Mouse (Mus musculus): ENCODE measurements around the gene Rgs9. TPM values are rescaled to one million over a fixed set of nuclear protein-coding genes. Genes with fewer than 3 reads are reported as not detected.

Rgs9 gene
- total RNA-seq, 1 experiment: 1.6 TPM

- H3K9me3 ChIP-seq (ENCODE audit: control insufficient read depth, insufficient read depth, low read depth, low read length): no peaks in the 10 kb centered on the region
- H3K4me3 ChIP-seq (ENCODE audit: insufficient read depth in 1 of 2, low read depth in 1 of 2, low read length in 2 of 2, poor library complexity in 1 of 2, severe bottlenecking in 1 of 2): no peak overlapping the region
- H3K36me3 ChIP-seq (ENCODE audit: control insufficient read depth, insufficient read depth, low read length, poor library complexity, severe bottlenecking): no peaks in the 10 kb centered on the region
- TF ChIP-seq CHD2 (IDR thresholded peaks at IDR 0.05; ENCODE audit: low read depth, low read length): no peak
- no peak for TF ChIP-seq HCFC1 (IDR thresholded peaks at IDR 0.05; ENCODE audit: borderline replicate concordance, insufficient read depth, low read length)
- TF ChIP-seq MAFK (IDR thresholded peaks at IDR 0.05; ENCODE audit: insufficient read depth, low read depth, low read length): no peak
- TF ChIP-seq ZC3H11A (IDR thresholded peaks at IDR 0.05; ENCODE audit: borderline replicate concordance, low read depth, low read length): no peak
- no peak for TF ChIP-seq ZNF384 (IDR thresholded peaks at IDR 0.05; ENCODE audit: low read depth, low read length)
- H3K27ac ChIP-seq (ENCODE audit: insufficient read depth, low read depth, low read length, poor library complexity, severe bottlenecking): no peak overlapping the region
- H3K4me1 ChIP-seq (ENCODE audit: control insufficient read depth in 2 of 2, insufficient read depth in 2 of 2, low read length in 2 of 2, poor library complexity in 1 of 2): no peaks in the 10 kb centered on the region; a peak in 1 of 4 replicates
- H3K9ac ChIP-seq (ENCODE audit: insufficient read depth, low read depth, low read length, poor library complexity, severe bottlenecking): no peak overlapping the region
- peak; percentile 34 for DNase-seq (ENCODE audit: low read depth, low spot score)
- in situ Hi-C loops (cut with MboI; ENCODE audit: low sequenced_read_pairs in 2 of 2, unreplicated experiment in 2 of 2): loop anchor here in 1 of 2 experiments (25.0 kb wide), 1 partner anchor 354 kb away; no protein-coding TSS in a partner anchor
Measured at GRCm38 (mm10) chr11:109233627-109234026, 64.3 kb downstream of the Rgs9 start.

- in situ Hi-C loops (cut with MboI; ENCODE audit: low sequenced_read_pairs in 2 of 2, unreplicated experiment in 2 of 2): loop anchor here in 1 of 2 experiments (25.0 kb wide), 1 partner anchor 354 kb away; no protein-coding TSS in a partner anchor
Measured at GRCm38 (mm10) chr11:109232811-109233210, 65.1 kb downstream of the Rgs9 start.

GRCm38 (mm10) chr11:109227139-109227538 is 70.8 kb downstream of the Rgs9 start:
- Histone ChIP-seq H3K9ac (ENCODE audit: insufficient read depth, low read depth, low read length, poor library complexity, severe bottlenecking) (no peak overlapping the region), H3K36me3 (ENCODE audit: control insufficient read depth, insufficient read depth, low read length, poor library complexity, severe bottlenecking) (no peaks in the 10 kb centered on the region), H3K27ac (ENCODE audit: insufficient read depth, low read depth, low read length, poor library complexity, severe bottlenecking) (no peak overlapping the region), H3K4me1 (ENCODE audit: control insufficient read depth in 2 of 2, insufficient read depth in 2 of 2, low read length in 2 of 2, poor library complexity in 1 of 2) (no peaks in the 10 kb centered on the region), H3K4me3 (ENCODE audit: insufficient read depth in 1 of 2, low read depth in 1 of 2, low read length in 2 of 2, poor library complexity in 1 of 2, severe bottlenecking in 1 of 2) (no peak overlapping the region), H3K9me3 (ENCODE audit: control insufficient read depth, insufficient read depth, low read depth, low read length) (no peaks in the 10 kb centered on the region)
- in situ Hi-C loops (cut with MboI; ENCODE audit: low sequenced_read_pairs in 2 of 2, unreplicated experiment in 2 of 2): loop anchor here in 1 of 2 experiments (25.0 kb wide), 1 partner anchor 360 kb away; no protein-coding TSS in a partner anchor
- TF ChIP-seq ZC3H11A (IDR thresholded peaks at IDR 0.05; ENCODE audit: borderline replicate concordance, low read depth, low read length) (no peak), MAFK (IDR thresholded peaks at IDR 0.05; ENCODE audit: insufficient read depth, low read depth, low read length) (no peak), CHD2 (IDR thresholded peaks at IDR 0.05; ENCODE audit: low read depth, low read length) (no peak), HCFC1 (IDR thresholded peaks at IDR 0.05; ENCODE audit: borderline replicate concordance, insufficient read depth, low read length) (no peak), ZNF384 (IDR thresholded peaks at IDR 0.05; ENCODE audit: low read depth, low read length) (no peak)
- no peak for DNase-seq (ENCODE audit: low read depth, low spot score)

More at GRCm38 (mm10) chr11:109232811-109233210, 65.1 kb downstream of the Rgs9 start:
- Histone ChIP-seq H3K4me3 (ENCODE audit: insufficient read depth in 1 of 2, low read depth in 1 of 2, low read length in 2 of 2, poor library complexity in 1 of 2, severe bottlenecking in 1 of 2) (no peak overlapping the region), H3K9ac (ENCODE audit: insufficient read depth, low read depth, low read length, poor library complexity, severe bottlenecking) (no peak overlapping the region), H3K36me3 (ENCODE audit: control insufficient read depth, insufficient read depth, low read length, poor library complexity, severe bottlenecking) (no peaks in the 10 kb centered on the region), H3K27ac (ENCODE audit: insufficient read depth, low read depth, low read length, poor library complexity, severe bottlenecking) (no peak overlapping the region), H3K4me1 (ENCODE audit: control insufficient read depth in 2 of 2, insufficient read depth in 2 of 2, low read length in 2 of 2, poor library complexity in 1 of 2) (no peaks in the 10 kb centered on the region), H3K9me3 (ENCODE audit: control insufficient read depth, insufficient read depth, low read depth, low read length) (no peaks in the 10 kb centered on the region)
- TF ChIP-seq MAFK (IDR thresholded peaks at IDR 0.05; ENCODE audit: insufficient read depth, low read depth, low read length): no peak
- no peak for TF ChIP-seq ZNF384 (IDR thresholded peaks at IDR 0.05; ENCODE audit: low read depth, low read length)
- TF ChIP-seq CHD2 (IDR thresholded peaks at IDR 0.05; ENCODE audit: low read depth, low read length): no peak
- no peak for TF ChIP-seq ZC3H11A (IDR thresholded peaks at IDR 0.05; ENCODE audit: borderline replicate concordance, low read depth, low read length)
- TF ChIP-seq HCFC1 (IDR thresholded peaks at IDR 0.05; ENCODE audit: borderline replicate concordance, insufficient read depth, low read length): no peak
- DNase-seq (ENCODE audit: low read depth, low spot score): no peak

GRCm38 (mm10) chr11:109221209-109222007 is 76.5 kb downstream of the Rgs9 start:
- H3K27ac ChIP-seq (ENCODE audit: insufficient read depth, low read depth, low read length, poor library complexity, severe bottlenecking): no peak overlapping the region
- no peaks in the 10 kb centered on the region for H3K9me3 ChIP-seq (ENCODE audit: control insufficient read depth, insufficient read depth, low read depth, low read length)
- no peak overlapping the region for H3K4me3 ChIP-seq (ENCODE audit: insufficient read depth in 1 of 2, low read depth in 1 of 2, low read length in 2 of 2, poor library complexity in 1 of 2, severe bottlenecking in 1 of 2)
- no peaks in the 10 kb centered on the region for H3K4me1 ChIP-seq (ENCODE audit: control insufficient read depth in 2 of 2, insufficient read depth in 2 of 2, low read length in 2 of 2, poor library complexity in 1 of 2)
- H3K9ac ChIP-seq (ENCODE audit: insufficient read depth, low read depth, low read length, poor library complexity, severe bottlenecking): no peak overlapping the region
- H3K36me3 ChIP-seq (ENCODE audit: control insufficient read depth, insufficient read depth, low read length, poor library complexity, severe bottlenecking): no peaks in the 10 kb centered on the region
- TF ChIP-seq CHD2 (IDR thresholded peaks at IDR 0.05; ENCODE audit: low read depth, low read length): no peak
- TF ChIP-seq HCFC1 (IDR thresholded peaks at IDR 0.05; ENCODE audit: borderline replicate concordance, insufficient read depth, low read length): no peak
- TF ChIP-seq MAFK (IDR thresholded peaks at IDR 0.05; ENCODE audit: insufficient read depth, low read depth, low read length): no peak
- no peak for TF ChIP-seq ZC3H11A (IDR thresholded peaks at IDR 0.05; ENCODE audit: borderline replicate concordance, low read depth, low read length)
- TF ChIP-seq ZNF384 (IDR thresholded peaks at IDR 0.05; ENCODE audit: low read depth, low read length): no peak
- in situ Hi-C loops (cut with MboI; ENCODE audit: low sequenced_read_pairs in 2 of 2, unreplicated experiment in 2 of 2): no loop called here
- no peak for DNase-seq (ENCODE audit: low read depth, low spot score)
